Mouse (Mus musculus): ENCODE data around the gene Fam122a. TPM values are rescaled to one million over a fixed set of nuclear protein-coding genes. Genes with fewer than 3 reads are reported as not detected.

Gene Fam122a
- polyA plus RNA-seq, 1 experiment from 2014 or later: 55.2 TPM

- no peak for ATAC-seq (ENCODE audit: insufficient read depth, low FRiP score, low read depth)
- no peak overlapping the region for H3K4me2 ChIP-seq
- no peaks in the 10 kb centered on the region for H3K9me3 ChIP-seq
- H3K9ac ChIP-seq: no peak overlapping the region
- H3K4me3 ChIP-seq (replicated peaks): no peak overlapping the region
- H3K36me3 ChIP-seq: no peaks in the 10 kb centered on the region
- no peaks in the 10 kb centered on the region for H3K27me3 ChIP-seq (replicated peaks)
- no peaks in the 10 kb centered on the region for H3K4me1 ChIP-seq
- 54% methylated on average over 2 of the region's 2 CpGs for WGBS
- H3K27ac ChIP-seq: no peak overlapping the region
These were observed 3.8 kb upstream of the Fam122a start for GRCm38 (mm10) chr19:24480916-24481315.

DNA sequence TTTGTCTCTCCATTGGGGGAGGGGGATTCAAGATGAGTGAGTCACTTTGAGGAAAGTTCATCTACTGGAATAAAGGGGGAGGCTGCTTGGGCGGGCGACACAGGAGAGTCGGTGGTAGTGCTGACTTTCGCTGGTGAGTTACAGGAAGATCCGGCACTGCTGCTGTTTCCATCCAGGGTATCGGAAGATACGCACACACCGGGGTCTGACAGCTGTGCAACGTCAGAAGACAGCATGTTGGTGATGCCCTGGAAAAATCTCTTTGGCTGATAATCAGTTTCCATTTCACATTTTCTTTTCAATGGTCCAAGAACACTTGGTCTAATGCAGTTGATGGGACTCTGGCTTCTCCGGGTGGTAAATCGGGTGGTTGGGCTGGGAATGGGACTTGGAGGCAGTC lies 695 bp downstream of the Fam122a start:
- Histone ChIP-seq H3K4me3 (replicated peaks) (peak overlapping the region; percentile 81), H3K4me2 (peak overlapping the region; percentile 77), H3K27me3 (replicated peaks) (no peaks in the 10 kb centered on the region), H3K36me3 (no peaks in the 10 kb centered on the region), H3K4me1 (peaks cover 7% of the 10 kb centered on the region; the same call in 1 of the 2 replicates), H3K9ac (peak overlapping the region; percentile 89), H3K27ac (peak overlapping the region; percentile 94), H3K9me3 (no peaks in the 10 kb centered on the region)
- WGBS: under 1% methylated on average over 11 of the region's 11 CpGs
- no peak for ATAC-seq (ENCODE audit: insufficient read depth, low FRiP score, low read depth)

DNA sequence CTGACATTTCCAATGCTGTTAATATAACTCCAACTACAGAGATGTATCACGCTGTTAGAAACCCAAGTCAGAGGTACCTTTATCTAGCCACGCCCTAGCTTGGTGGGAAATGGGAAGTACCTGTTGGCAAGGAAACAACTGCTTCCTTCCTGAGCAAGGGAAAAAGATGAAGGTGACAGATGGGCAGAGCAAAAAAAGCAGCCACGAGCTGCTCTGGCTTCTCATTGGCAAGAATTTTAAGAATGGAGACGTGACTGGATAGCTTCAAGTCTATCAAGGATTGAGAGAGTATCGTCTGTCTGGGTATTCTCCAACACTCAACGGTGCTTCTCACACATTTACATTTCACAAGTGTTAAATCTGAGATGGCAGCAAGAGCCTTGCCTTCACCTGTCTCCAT lies 1.9 kb downstream of the Fam122a start:
- H3K27me3 ChIP-seq (replicated peaks): no peaks in the 10 kb centered on the region
- H3K4me1 ChIP-seq: peaks cover 7% of the 10 kb centered on the region; the same call in 1 of the 2 replicates
- no peak overlapping the region for H3K27ac ChIP-seq
- H3K4me2 ChIP-seq: peak overlapping the region; percentile 16; the same call in 1 of the 2 replicates
- H3K36me3 ChIP-seq: no peaks in the 10 kb centered on the region
- H3K9me3 ChIP-seq: no peaks in the 10 kb centered on the region
- no peak for ATAC-seq (ENCODE audit: insufficient read depth, low FRiP score, low read depth)
- no peak overlapping the region for H3K9ac ChIP-seq
- H3K4me3 ChIP-seq (replicated peaks): no peak overlapping the region
- 70% methylated on average over 6 of the region's 6 CpGs for WGBS

DNA sequence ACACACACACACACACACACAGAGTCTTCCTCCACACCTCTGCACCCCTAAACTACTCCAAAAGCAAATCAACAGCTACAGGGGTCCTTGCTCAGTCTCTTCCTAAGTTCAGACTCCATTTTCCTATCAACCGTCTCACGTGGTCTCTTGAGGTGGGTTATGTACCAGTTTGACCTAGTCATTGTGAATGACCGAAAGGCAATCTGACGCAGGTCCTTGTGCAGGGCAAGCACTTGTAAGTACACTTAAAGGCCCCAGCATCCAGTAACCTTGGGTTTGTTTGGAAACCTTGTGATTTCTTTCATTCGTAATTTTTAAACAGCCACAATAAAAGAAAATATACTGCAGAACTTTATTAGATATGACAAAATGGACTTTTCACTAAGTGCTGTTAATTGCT lies 4.6 kb downstream of the Fam122a start:
- ATAC-seq (ENCODE audit: insufficient read depth, low FRiP score, low read depth): no peak
- no peaks in the 10 kb centered on the region for H3K27me3 ChIP-seq (replicated peaks)
- 92% methylated on average over 5 of the region's 5 CpGs for WGBS

GRCm38 (mm10) chr19:24471538-24471937 lies 5.6 kb downstream of the Fam122a start:
- Histone ChIP-seq H3K27ac (no peak overlapping the region), H3K9me3 (no peaks in the 10 kb centered on the region), H3K27me3 (replicated peaks) (no peaks in the 10 kb centered on the region), H3K9ac (no peak overlapping the region), H3K4me1 (peaks cover 7% of the 10 kb centered on the region; the same call in 1 of the 2 replicates), H3K4me2 (no peak overlapping the region), H3K36me3 (no peaks in the 10 kb centered on the region), H3K4me3 (replicated peaks) (no peak overlapping the region)
- 87% methylated on average over 6 of the region's 6 CpGs for WGBS
- no peak for ATAC-seq (ENCODE audit: insufficient read depth, low FRiP score, low read depth)

More for the DNA sequence above, 4.6 kb downstream of the Fam122a start:
- H3K4me2 ChIP-seq: no peak overlapping the region
- H3K27ac ChIP-seq: no peak overlapping the region
- H3K9me3 ChIP-seq: no peaks in the 10 kb centered on the region
- H3K4me3 ChIP-seq (replicated peaks): no peak overlapping the region
- H3K4me1 ChIP-seq: peaks cover 7% of the 10 kb centered on the region; the same call in 1 of the 2 replicates
- H3K9ac ChIP-seq: no peak overlapping the region
- no peaks in the 10 kb centered on the region for H3K36me3 ChIP-seq

- no peak overlapping the region for H3K9ac ChIP-seq
- H3K9me3 ChIP-seq: no peaks in the 10 kb centered on the region
- ATAC-seq (ENCODE audit: insufficient read depth, low FRiP score, low read depth): no peak
- H3K36me3 ChIP-seq: no peaks in the 10 kb centered on the region
- no peaks in the 10 kb centered on the region for H3K27me3 ChIP-seq (replicated peaks)
- WGBS: 64% methylated on average over 4 of the region's 4 CpGs
- H3K4me1 ChIP-seq: 0 out of 2 replicates have a peak, but pooled peaks cover under 1% of the 10 kb centered on the region
- no peak overlapping the region for H3K27ac ChIP-seq
- no peak overlapping the region for H3K4me3 ChIP-seq (replicated peaks)
- no peak overlapping the region for H3K4me2 ChIP-seq
These were observed 7.9 kb downstream of the Fam122a start for GRCm38 (mm10) chr19:24469216-24469615.

DNA sequence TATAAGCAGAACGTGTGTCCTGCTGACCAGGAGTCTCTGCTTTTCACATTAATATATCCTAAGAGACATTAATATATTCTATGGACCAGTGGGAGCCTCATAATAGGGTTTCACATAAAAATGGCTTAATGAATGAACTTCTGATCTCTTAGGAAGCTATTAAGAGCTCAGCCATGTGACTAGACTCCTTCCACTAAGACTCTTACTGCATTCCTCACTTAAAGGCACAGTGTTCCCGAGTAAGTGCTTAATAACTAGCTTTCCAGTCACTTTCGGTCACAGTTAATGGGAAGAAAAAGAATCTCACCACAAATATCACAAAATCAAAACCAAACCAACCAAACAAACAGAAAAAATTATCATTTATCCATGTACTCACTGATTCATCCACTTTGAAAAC lies 8.5 kb downstream of the Fam122a start:
- WGBS: 57% methylated on average over 3 of the region's 3 CpGs
- Histone ChIP-seq H3K4me1 (no peaks in the 10 kb centered on the region), H3K4me2 (no peak overlapping the region), H3K9ac (no peak overlapping the region), H3K36me3 (no peaks in the 10 kb centered on the region), H3K4me3 (replicated peaks) (no peak overlapping the region), H3K9me3 (no peaks in the 10 kb centered on the region), H3K27me3 (replicated peaks) (no peaks in the 10 kb centered on the region), H3K27ac (no peak overlapping the region)
- ATAC-seq (ENCODE audit: insufficient read depth, low FRiP score, low read depth): no peak

GRCm38 (mm10) chr19:24463011-24463410 lies 14.1 kb downstream of the Fam122a start:
- H3K36me3 ChIP-seq: no peaks in the 10 kb centered on the region
- no peak overlapping the region for H3K4me3 ChIP-seq (replicated peaks)
- H3K27me3 ChIP-seq (replicated peaks): no peaks in the 10 kb centered on the region
- no peak overlapping the region for H3K27ac ChIP-seq
- no peaks in the 10 kb centered on the region for H3K4me1 ChIP-seq
- no peak overlapping the region for H3K4me2 ChIP-seq
- no peak for ATAC-seq (ENCODE audit: insufficient read depth, low FRiP score, low read depth)
- 80% methylated on average over 3 of the region's 3 CpGs for WGBS
- no peak overlapping the region for H3K9ac ChIP-seq
- H3K9me3 ChIP-seq: no peaks in the 10 kb centered on the region

GRCm38 (mm10) chr19:24456591-24457231 lies 20.4 kb downstream of the Fam122a start:
- Histone ChIP-seq H3K27ac (no peak overlapping the region), H3K36me3 (no peaks in the 10 kb centered on the region), H3K4me2 (no peak overlapping the region), H3K9ac (no peak overlapping the region), H3K4me1 (0 out of 2 replicates have a peak, but pooled peaks cover 3% of the 10 kb centered on the region), H3K4me3 (replicated peaks) (no peak overlapping the region), H3K9me3 (no peaks in the 10 kb centered on the region), H3K27me3 (replicated peaks) (no peaks in the 10 kb centered on the region)
- WGBS: 91% methylated on average over 6 of the region's 6 CpGs
- ATAC-seq (ENCODE audit: insufficient read depth, low FRiP score, low read depth): no peak

GRCm38 (mm10) chr19:24455249-24455960 lies 21.8 kb downstream of the Fam122a start:
- ATAC-seq (ENCODE audit: insufficient read depth, low FRiP score, low read depth): no peak
- no peaks in the 10 kb centered on the region for H3K27me3 ChIP-seq (replicated peaks)
- H3K4me1 ChIP-seq: 0 out of 2 replicates have a peak, but pooled peaks cover 3% of the 10 kb centered on the region
- no peaks in the 10 kb centered on the region for H3K9me3 ChIP-seq
- H3K27ac ChIP-seq: no peak overlapping the region
- WGBS: 78% methylated on average over 6 of the region's 6 CpGs
- no peak overlapping the region for H3K9ac ChIP-seq
- H3K36me3 ChIP-seq: no peaks in the 10 kb centered on the region
- H3K4me3 ChIP-seq (replicated peaks): no peak overlapping the region
- H3K4me2 ChIP-seq: no peak overlapping the region

DNA sequence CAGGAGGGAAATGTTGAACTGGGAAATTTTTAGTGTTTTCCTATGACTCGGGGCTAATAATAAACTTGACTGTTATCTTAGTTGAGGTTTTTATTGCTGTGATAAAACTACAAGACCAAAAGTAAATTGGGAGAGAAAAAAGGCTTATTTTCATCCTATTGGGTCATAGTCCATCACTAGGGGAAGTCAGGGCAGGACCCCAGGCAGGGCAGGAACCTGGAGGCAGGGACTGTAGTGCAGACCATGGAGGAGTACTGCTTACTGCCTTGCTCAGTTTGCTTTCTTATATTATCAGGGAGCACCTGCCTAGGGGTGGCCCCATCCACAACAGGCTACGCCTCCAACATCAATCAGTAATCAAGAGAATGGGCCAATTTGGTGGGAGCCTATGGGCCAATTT lies 22.7 kb downstream of the Fam122a start:
- 0 out of 2 replicates have a peak, but pooled peaks cover 3% of the 10 kb centered on the region for H3K4me1 ChIP-seq
- H3K9ac ChIP-seq: no peak overlapping the region
- ATAC-seq (ENCODE audit: insufficient read depth, low FRiP score, low read depth): no peak
- 80% methylated on average over 2 of the region's 2 CpGs for WGBS
- H3K4me3 ChIP-seq (replicated peaks): no peak overlapping the region
- no peaks in the 10 kb centered on the region for H3K9me3 ChIP-seq
- no peaks in the 10 kb centered on the region for H3K27me3 ChIP-seq (replicated peaks)
- H3K4me2 ChIP-seq: no peak overlapping the region
- H3K36me3 ChIP-seq: no peaks in the 10 kb centered on the region
- no peak overlapping the region for H3K27ac ChIP-seq

- Histone ChIP-seq H3K4me1 (0 out of 2 replicates have a peak, but pooled peaks cover 3% of the 10 kb centered on the region), H3K4me2 (peak overlapping the region; percentile 10; the same call in 1 of the 2 replicates), H3K36me3 (no peaks in the 10 kb centered on the region), H3K27ac (no peak overlapping the region), H3K9ac (no peak overlapping the region), H3K9me3 (no peaks in the 10 kb centered on the region), H3K4me3 (replicated peaks) (no peak overlapping the region), H3K27me3 (replicated peaks) (no peaks in the 10 kb centered on the region)
- whole genome bisulfite sequencing: 56% methylated on average over 13 of the region's 13 CpGs
- no peak for ATAC-seq (ENCODE audit: insufficient read depth, low FRiP score, low read depth)
These were observed 23.8 kb downstream of the Fam122a start for GRCm38 (mm10) chr19:24453379-24453778.

Data from stomach, embryonic 15.5 days (tissue).